Mouse (Mus musculus) MEL (cell line): ENCODE measurements around the gene Ankrd52.
A peak's percentile ranks its signal among the peaks of the same experiment; 100 is the strongest.

Experiments
- MAX ChIP-seq: IDR thresholded peaks from 2 replicates; pipeline ENCODE4 v1.6.1; 2011; ENCODE audit warnings: low read length, improper control_type of control experiment
- POLR2AphosphoS2 ChIP-seq: IDR thresholded peaks from 2 replicates; pipeline ENCODE4 v1.6.1; 2011; ENCODE audit warnings: low read length, improper control_type of control experiment
- UBTF ChIP-seq: IDR thresholded peaks from 2 replicates; pipeline ENCODE4 v1.6.1; 2012; ENCODE audit warnings: low read depth, mild to moderate bottlenecking, inconsistent platforms, low read length, improper control_type of control experiment, moderate library complexity, borderline replicate concordance; ENCODE audit not compliant: insufficient read depth
- USF2 ChIP-seq, 2 experiments: IDR thresholded peaks; 2 replicates each; pipeline ENCODE4 v1.6.1; 2011 to 2012; ENCODE audit warnings: improper control_type of control experiment in 2 of 2, low read length in 2 of 2, borderline replicate concordance in 1 of 2, inconsistent platforms in 1 of 2, low read depth in 1 of 2, mild to moderate bottlenecking in 1 of 2; ENCODE audit not compliant: insufficient read depth in 1 of 2

GRCm38 (mm10) chr10:128337306-128338181 lies 39.4 kb upstream of the Ankrd52 start, which contains the start of gene Cs:
- TF ChIP-seq MAX (peak; percentile 90), POLR2AphosphoS2 (peak; percentile 73; the same call in 1 of the 2 replicates), USF2 (IDR thresholded peaks at IDR 0.05; ENCODE audit: borderline replicate concordance in 1 of 2, insufficient read depth in 1 of 2, low read depth in 1 of 2, low read length in 2 of 2) (no peak), UBTF (no peak)
